Mouse (Mus musculus) bone marrow, adult 2 months (tissue): ENCODE measurements around the gene Ttc39b. TPM values are rescaled to one million over a fixed set of nuclear protein-coding genes. Genes with fewer than 3 reads are reported as not detected.

Source experiments
- H3K27ac ChIP-seq: fragments of 200-500 bp; 2 replicates; pipeline ENCODE4 v1.5.1; 2012; ENCODE audit warnings: low read depth, mild to moderate bottlenecking, control low read depth, inconsistent platforms, low read length; ENCODE audit not compliant: control insufficient read depth, poor library complexity, insufficient read depth
- H3K4me1 ChIP-seq: fragments of 200-500 bp; 2 replicates; pipeline ENCODE4 v1.6.1; 2011; ENCODE audit warnings: low read length; ENCODE audit not compliant: control insufficient read depth, insufficient read depth
- H3K4me3 ChIP-seq: fragments of 200-500 bp; replicated peaks from 2 replicates; pipeline ENCODE3; 2011; ENCODE audit warnings: mild to moderate bottlenecking, low read depth, low read length, control low read depth; ENCODE audit not compliant: control insufficient read depth
- CTCF ChIP-seq: fragments of 200-500 bp; IDR thresholded peaks from 2 replicates; pipeline ENCODE4 v1.5.1; 2011; ENCODE audit warnings: low read length, control low read depth; ENCODE audit not compliant: control insufficient read depth, insufficient read depth
- POLR2A ChIP-seq: fragments of 200-500 bp; IDR thresholded peaks from 2 replicates; pipeline ENCODE4 v1.6.1; 2011; ENCODE audit warnings: low read depth, mild to moderate bottlenecking, control low read depth, low read length, borderline replicate concordance; ENCODE audit not compliant: control insufficient read depth
- WGBS: fragments of 180-500 bp; shearing (Covaris S2); methylation state at CpG from one replicate; pipeline ENCODE4 v1.1.7; 2018; 5-methylcytosine and 5-hydroxymethylcytosine counted together
- polyA plus RNA-seq: library from polyadenylated mRNA; stranded (reverse); fragments of >200 nt; gene quantifications from 2 replicates; pipeline ENCODE4 v1.2.4, GENCODE M21; 2011; ENCODE audit warnings: low replicate concordance; ENCODE audit not compliant: missing spikeins, insufficient read depth, insufficient read length

Gene Ttc39b
- polyA plus RNA-seq, 1 experiment: 8.2 TPM

DNA sequence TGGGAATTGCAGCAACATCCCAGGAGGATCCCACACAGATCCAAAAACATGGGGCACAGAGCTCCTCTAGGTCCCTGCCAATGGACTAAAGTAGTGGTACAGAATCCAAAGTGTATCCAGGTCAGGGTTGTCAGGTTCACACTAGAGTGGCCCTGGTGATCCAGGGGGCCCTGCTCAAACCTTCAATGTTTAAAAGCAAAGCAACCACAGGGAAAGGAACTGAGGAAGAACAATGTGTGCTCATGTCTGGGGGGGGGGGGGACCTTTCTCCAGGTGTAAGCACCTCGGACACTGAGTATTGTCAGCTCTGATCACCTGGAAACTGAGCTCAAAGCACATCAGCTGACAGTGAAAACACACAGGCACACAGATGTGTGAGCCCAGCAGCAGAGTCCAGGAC, 108.3 kb downstream of the Ttc39b start:
- WGBS: 89% methylated on average over 1 of the region's 1 CpGs
- no peaks in the 10 kb centered on the region for H3K4me1 ChIP-seq
- TF ChIP-seq POLR2A: no peak
- no peak for TF ChIP-seq CTCF
- no peak overlapping the region for H3K27ac ChIP-seq
- H3K4me3 ChIP-seq: no peak overlapping the region

DNA sequence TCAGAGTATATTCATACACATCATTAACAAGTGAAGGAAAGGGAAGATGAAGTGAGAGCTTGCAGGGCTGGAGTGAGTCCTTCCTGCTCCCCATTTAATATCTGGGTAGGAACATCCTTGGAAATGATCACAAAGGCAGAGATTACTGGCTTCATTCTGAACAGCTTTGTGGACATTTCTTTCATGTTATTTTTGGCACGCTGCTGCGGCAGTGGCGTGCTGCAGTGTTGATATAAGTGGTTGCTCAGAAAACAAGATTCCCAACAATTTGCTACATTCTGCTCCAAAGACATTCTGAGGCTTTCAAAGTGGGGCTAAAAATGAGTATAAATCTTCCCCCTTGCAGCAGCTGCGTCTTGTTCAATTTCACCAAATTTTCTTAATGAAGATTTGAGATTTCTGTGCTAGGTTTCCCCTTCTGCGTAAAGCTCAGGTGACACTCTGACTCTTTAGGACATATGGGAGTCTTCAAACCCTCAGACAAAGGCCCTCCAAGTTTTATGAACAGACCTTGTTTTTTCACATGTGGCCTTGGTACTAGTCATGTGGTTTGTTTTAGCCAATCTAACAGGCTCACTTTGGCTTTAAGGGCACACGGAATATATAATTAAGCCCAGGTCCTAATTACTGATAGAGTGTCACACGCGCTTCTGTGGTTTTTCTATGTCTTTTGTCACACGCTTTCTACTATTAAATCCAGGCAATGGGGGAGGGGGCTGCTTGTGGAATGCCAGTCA, 109.1 kb downstream of the Ttc39b start:
- 80% methylated on average over 9 of the region's 9 CpGs for WGBS
- Histone ChIP-seq H3K4me1 (no peaks in the 10 kb centered on the region), H3K27ac (no peak overlapping the region), H3K4me3 (no peak overlapping the region)
- TF ChIP-seq POLR2A (no peak), CTCF (no peak)

DNA sequence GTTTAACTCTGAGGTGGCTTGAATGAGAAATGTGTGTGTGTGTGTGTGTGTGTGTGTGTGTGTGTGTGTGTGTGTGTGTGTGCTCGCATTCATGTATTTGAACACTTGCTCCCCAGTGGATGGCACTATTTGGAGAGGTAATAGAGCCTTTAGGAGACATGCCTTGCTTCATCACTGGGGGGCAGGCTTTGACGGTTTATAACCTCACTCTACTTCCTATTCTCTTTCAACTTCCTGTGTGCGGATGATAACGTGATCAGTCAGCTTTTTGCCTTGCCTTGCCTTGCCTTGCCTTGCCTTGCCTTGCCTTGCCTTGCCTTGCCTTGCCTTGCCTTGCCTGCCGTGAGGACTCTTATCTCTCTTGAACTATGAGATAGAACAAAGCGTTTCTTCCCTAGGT, 110.3 kb downstream of the Ttc39b start:
- Histone ChIP-seq H3K4me1 (no peaks in the 10 kb centered on the region), H3K4me3 (no peak overlapping the region), H3K27ac (no peak overlapping the region)
- 66% methylated on average over 6 of the region's 6 CpGs for WGBS
- TF ChIP-seq CTCF: no peak
- TF ChIP-seq POLR2A: no peak

DNA sequence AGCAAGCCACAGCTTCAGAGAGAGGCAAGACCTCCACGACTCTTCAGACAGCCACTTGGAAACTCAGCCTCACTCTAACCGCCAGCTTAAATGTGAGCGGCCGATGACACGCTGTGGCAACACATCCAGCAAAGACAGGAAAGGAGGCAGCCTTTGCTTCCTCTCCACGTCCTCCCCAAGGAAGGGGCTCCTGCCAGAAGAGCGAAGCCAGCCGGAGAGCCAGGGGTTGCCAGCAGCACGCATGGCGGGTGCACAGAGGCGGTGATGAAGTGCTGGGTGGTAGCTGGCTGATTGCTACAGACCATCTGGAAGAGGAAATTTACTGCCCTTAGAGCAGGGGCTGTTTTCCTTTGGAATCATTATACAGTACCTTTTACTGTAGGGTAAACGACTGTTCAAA, 112.3 kb downstream of the Ttc39b start:
- no peak overlapping the region for H3K27ac ChIP-seq
- WGBS: 15% methylated on average over 12 of the region's 12 CpGs
- TF ChIP-seq CTCF: no peak
- no peak for TF ChIP-seq POLR2A
- no peaks in the 10 kb centered on the region for H3K4me1 ChIP-seq
- H3K4me3 ChIP-seq: no peak overlapping the region

DNA sequence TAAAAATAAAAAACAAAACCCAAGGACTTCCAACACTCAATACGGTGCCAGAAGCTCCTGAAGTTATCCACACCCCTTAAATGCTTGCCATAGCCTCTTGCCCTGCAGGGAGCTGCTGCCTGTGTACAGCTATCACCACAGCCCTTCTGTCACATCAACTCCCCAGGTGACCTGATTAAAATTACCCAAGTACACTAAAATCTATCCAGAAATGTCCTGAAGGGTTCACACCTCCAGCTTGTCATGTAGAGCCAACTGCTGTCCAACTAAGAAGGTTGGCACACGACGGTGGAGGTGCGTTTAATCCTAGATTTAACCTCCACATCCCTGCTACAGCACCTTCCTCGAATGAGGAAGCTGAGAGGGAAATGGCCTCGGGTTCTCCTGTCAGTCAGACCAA, 113.6 kb downstream of the Ttc39b start:
- Histone ChIP-seq H3K27ac (no peak overlapping the region), H3K4me3 (no peak overlapping the region), H3K4me1 (no peaks in the 10 kb centered on the region)
- WGBS: 60% methylated on average over 6 of the region's 6 CpGs
- TF ChIP-seq POLR2A (no peak), CTCF (no peak)

DNA sequence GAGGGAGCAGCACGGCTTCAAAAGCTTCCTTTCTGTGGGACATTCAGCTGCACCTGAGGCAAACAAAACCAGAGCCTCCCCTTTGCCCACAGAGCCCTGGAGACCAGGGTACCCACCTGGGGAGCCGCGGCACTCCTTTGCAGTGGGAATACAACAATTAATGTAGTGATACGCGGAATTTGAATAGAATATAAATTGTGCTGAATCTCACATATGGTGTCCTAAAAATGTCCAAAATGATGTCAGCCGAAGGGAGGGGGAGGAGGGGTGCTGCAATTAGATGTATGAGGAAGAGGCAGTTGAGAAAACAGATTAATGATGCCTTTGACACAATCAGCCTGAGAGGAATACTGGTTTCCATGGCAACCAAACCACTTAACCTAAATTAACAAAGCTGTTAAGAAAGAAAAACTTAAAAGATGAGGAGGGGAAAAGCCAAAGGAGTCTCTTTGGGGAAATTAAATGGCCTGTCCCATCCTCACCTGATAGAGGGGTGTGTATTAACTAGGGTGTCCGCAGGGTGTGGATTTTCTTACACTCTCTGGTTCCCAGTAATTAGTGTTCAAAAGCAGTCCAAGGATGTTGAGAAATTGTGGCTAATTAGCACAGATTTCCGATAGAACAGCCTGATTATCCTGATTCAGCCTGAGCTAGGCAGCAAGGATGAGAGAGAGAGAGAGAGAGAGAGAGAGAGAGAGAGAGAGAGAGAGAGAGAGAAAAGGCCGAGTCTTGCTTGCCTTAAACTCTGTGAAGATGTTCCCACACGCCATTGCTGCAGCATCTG, 117.1 kb downstream of the Ttc39b start:
- 79% methylated on average over 10 of the region's 10 CpGs for WGBS
- H3K4me3 ChIP-seq: no peak overlapping the region

DNA sequence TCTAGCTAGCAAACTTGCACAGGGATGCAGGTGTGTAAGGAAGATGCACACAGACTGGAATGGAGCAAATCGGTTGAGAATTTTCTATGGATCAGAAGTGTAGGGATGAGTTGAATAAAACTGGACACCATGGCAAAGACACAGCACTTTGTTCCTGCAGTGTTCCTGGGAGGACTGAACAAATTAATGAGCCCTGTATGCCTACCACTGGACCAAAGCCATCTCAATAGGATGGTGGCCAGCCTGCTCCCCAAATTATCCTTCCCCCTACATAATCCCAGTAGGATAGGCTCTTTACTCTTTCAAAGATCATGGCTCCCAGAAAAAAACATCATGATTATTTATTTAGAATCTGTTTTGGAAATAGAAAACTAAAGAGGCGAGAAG, 117.6 kb downstream of the Ttc39b start:
- Histone ChIP-seq H3K27ac (no peak overlapping the region), H3K4me3 (no peak overlapping the region), H3K4me1 (no peaks in the 10 kb centered on the region)
- TF ChIP-seq CTCF (no peak), POLR2A (no peak)
- 73% methylated on average over 2 of the region's 2 CpGs for WGBS

More for the DNA sequence above, 117.1 kb downstream of the Ttc39b start:
- no peaks in the 10 kb centered on the region for H3K4me1 ChIP-seq
- H3K27ac ChIP-seq: no peak overlapping the region
- TF ChIP-seq POLR2A: no peak
- no peak for TF ChIP-seq CTCF

DNA sequence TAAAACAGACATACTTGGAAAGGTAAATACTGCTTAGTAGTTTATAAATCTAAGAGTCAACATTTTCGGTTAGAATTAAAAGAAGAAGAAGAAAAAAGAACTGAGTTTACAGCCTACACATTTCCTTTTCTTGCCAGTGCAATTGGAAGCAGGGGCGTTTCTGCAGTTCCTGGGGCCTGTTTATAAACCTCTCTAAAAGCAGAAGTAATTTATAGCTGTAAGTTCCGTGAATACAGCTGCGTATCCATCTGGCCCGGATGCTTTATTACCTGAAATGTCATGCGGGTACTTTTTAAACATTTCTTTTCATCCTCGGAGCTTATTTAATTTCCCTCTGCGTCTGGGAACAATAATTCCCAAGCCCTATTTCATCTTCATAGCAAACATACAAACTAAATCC, 124.7 kb downstream of the Ttc39b start:
- no peaks in the 10 kb centered on the region for H3K4me1 ChIP-seq
- TF ChIP-seq CTCF (no peak), POLR2A (no peak)
- H3K4me3 ChIP-seq: no peak overlapping the region
- H3K27ac ChIP-seq: no peak overlapping the region
- WGBS: under 1% methylated on average over 8 of the region's 8 CpGs
